Mouse (Mus musculus): ENCODE measurements around the gene Cyp2d9.
A peak's percentile ranks its signal among the peaks of the same experiment; 100 is the strongest.
"Not testable (repeated sequence)": the region's sequence is repeated elsewhere in the genome, so short reads cannot be mapped to it uniquely, and the experiment has no call there.

Gene Cyp2d9

GRCm38 (mm10) chr15:82433137-82433536, at the start of gene Cyp2d9:
Cyp2d9 (plus strand) TSS chr15:82433437.
- no peak for DNase-seq (ENCODE audit: low spot score in 2 of 2)

- DNase-seq (ENCODE audit: low spot score in 2 of 2) = no peak
Observed at GRCm38 (mm10) chr15:82385729-82386128, 47.5 kb upstream of the Cyp2d9 start.

DNA sequence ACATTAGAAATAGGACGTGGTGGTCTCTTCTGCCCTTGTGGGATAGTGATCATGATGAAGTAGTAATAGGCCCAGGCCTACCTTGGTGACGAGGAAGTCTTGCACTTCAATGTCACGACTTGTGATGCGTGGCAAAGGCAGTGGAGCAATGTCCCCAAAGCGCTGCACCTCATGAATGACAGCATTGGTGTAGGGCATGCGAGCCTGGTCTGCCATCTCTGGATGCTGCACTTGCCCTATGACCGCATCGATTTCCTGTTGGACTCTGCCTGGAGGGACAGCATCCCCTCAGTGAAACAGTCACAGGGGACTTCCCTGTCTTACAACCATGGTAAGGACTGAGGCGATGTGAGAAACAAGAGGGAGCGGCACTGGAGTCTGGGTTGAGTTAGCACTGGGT, 43.3 kb upstream of the Cyp2d9 start:
- not testable (repeated sequence) for DNase-seq (ENCODE audit: low spot score in 2 of 2)

DNA sequence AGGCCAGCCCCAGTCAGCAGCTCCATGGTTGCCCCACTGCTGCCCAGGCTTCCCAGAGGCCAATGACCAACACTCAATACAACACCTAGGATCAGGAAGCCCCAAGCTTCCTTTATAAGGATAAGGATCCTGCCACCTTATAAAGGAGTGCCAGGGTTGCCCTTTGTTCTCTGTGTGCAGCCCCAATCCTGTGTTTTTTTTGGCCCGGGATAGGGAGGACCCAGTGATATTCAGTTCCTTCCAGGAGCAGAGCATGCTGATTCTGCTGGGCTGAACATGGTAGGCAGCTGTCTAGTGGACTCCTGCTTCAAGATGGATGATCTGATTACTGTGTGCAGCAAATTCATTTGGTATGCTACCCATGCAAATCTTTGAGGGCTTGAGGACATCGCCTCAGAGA, 39.3 kb upstream of the Cyp2d9 start, which contains the start of gene Cyp2d11:
Cyp2d11 (minus strand) TSS at position 101 of the 400 bp plus-strand sequence.
- DNase-seq (ENCODE audit: low spot score in 2 of 2) = not testable (repeated sequence)

GRCm38 (mm10) chr15:82395955-82396354, 37.3 kb upstream of the Cyp2d9 start:
- not testable (repeated sequence) for DNase-seq (ENCODE audit: low spot score in 2 of 2)

- no peak for DNase-seq (ENCODE audit: low spot score in 2 of 2)
Observed at GRCm38 (mm10) chr15:82401516-82401915, 31.7 kb upstream of the Cyp2d9 start.

DNA sequence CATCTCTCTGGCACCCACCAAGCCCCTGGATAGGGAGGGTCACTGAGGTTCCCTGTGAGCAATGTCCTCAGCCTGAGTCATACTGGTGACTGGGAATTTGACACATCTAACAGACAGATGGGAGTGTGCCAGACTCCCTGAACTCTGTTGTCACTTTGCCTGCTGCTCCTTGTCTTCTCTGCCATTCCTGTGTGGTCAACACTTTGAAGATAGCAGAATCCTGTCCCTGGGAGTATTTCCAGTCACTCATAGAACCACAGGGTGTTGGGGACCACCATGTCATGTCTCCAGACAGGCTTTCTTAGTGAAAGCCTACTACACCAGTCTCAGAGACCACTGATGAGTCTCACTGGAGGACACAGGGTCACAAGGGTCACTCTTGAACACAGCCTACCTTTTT, 31.1 kb upstream of the Cyp2d9 start:
- no peak for DNase-seq (ENCODE audit: low spot score in 2 of 2)

- no peak for DNase-seq (ENCODE audit: low spot score in 2 of 2)
Observed at GRCm38 (mm10) chr15:82402741-82403140, 30.5 kb upstream of the Cyp2d9 start.

DNA sequence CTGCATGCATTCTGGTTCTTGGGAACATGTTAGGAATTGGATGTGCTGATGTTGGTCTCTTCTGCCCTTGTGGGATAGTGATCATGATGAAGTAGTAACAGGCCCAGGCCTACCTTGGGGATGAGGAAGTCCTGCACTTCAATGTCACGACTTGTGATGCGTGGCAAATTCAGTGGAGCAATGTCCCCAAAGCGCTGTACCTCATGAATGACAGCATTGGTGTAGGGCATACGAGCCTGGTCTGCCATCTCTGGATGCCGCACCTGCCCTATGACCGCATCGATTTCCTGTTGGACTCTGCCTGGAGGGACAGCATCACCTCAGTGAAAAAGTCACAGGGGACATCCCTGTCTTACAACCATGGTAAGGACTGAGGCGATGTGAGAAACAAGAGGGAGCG, 29.6 kb upstream of the Cyp2d9 start:
- DNase-seq (ENCODE audit: low spot score in 2 of 2) = no peak

GRCm38 (mm10) chr15:82404163-82404562, 29.1 kb upstream of the Cyp2d9 start:
- no peak for DNase-seq (ENCODE audit: low spot score in 2 of 2)

- no peak for DNase-seq (ENCODE audit: low spot score in 2 of 2)
Observed at GRCm38 (mm10) chr15:82406981-82407380, 26.3 kb upstream of the Cyp2d9 start, which contains the start of gene Cyp2d10. Cyp2d10 (minus strand) TSS chr15:82407195.

GRCm38 (mm10) chr15:82407536-82407935, 25.7 kb upstream of the Cyp2d9 start:
- DNase-seq (ENCODE audit: low spot score in 2 of 2) = no peak

DNA sequence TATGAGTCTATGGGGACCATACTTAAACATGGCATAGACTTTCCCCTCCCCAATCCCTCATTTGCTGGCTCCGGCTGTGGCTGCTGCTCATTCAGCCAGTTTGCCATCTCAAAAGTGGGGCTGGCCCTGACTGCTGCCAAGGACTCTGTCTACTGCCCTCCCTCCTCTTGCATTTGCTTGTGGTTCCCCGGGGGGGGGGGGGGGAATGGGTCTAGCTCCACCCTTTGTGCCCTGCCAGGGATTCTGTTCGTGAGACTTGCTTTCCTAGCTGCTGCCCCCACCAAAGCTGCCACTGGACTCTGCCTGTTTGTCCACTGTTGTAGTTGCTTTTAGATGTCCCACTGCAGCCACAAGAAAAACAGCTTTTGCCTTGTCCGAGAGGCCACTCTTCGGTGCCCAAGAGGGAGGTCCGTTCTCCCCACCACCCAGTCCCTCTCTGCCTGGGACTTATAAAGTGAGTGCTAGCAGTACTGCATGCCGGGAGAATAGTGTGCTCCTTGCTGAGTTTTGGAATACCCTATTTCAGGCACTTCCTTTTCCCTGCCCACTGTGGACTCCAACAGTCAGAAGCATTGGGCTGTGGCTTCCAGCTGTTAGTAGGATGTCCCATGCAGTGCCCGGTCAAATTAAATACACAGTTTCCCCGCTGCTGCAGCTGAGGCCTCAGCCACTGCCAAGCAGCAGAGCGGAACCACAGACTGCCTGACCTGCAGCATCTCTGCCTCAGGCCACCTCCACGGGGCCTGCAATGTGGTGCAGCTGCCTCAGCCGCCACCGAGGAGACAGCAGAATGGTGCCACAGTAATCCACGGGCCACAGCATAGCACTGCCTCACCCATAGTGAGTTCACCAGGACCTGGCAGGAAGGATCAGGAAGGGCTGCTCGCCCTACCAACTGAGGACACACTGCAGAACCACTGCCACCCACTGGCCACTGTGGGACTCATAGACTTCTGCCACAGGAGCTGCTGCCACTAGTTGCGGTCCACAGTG, 16.1 kb upstream of the Cyp2d9 start:
- DNase-seq (ENCODE audit: low spot score in 2 of 2) = peak; percentile 71 to 73

DNA sequence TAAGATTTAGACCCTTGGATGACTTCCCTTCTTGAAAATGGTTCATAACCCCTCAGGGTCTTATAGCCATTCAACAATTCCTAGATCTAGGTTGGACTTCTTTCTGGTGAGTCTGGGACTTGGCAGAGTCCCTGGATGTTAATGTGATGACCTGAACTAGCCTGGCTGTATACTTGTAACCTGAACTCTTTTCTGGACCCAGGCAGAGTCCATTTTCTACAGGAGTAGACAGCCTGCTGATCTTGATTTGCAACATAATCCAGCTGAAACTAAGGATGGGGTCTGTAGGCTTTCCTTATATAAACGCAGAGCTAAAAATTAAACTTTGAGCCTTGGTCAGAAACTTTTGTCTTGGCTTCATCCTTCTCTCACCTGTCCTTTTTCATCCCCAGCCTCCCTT, 14.6 kb upstream of the Cyp2d9 start:
- DNase-seq (ENCODE audit: low spot score in 2 of 2) = no peak

GRCm38 (mm10) chr15:82422935-82423334, 10.3 kb upstream of the Cyp2d9 start:
- DNase-seq (ENCODE audit: low spot score in 2 of 2) = no peak

DNA sequence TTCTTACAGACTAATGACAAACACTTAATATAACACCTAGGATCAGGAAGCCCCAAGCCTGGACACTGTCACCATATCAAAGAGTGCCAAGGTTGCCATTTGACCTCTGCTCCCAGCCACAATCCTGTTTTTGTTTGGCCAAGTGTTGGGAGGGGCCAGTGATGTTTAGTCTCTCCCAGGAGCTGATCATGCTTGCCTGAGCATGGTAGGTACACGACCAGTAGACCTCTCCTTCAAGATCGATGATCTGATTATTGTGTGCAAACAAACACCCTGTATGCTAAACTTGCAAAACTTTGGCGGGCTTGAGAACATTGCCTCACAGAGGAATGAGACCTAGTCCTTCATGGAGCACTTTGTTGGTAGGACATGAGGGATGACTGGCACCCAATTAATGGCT, 9.8 kb upstream of the Cyp2d9 start:
- DNase-seq (ENCODE audit: low spot score in 2 of 2) = no peak

DNA sequence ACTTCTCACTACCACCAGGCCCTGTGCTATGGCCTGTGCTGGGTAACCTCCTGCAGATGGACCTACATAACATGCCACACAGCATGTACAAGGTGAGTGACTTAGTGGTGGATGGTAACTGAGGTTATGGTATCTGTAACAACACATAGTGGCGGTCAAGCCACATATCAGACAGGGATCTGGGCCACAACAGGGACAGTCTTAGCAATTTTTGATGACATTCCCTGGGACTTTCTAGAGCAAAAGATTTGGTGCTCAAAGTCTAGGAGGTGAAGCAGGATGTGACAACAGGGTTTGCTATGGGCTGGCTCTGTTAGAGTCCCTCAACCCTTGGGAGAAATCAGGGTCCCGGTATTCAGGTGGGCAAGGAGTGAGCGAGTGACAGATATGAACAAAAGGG, 384 bp downstream of the Cyp2d9 start:
- DNase-seq (ENCODE audit: low spot score in 2 of 2) = no peak

GRCm38 (mm10) chr15:82434541-82434940, 1.3 kb downstream of the Cyp2d9 start:
- DNase-seq (ENCODE audit: low spot score in 2 of 2) = no peak

DNA sequence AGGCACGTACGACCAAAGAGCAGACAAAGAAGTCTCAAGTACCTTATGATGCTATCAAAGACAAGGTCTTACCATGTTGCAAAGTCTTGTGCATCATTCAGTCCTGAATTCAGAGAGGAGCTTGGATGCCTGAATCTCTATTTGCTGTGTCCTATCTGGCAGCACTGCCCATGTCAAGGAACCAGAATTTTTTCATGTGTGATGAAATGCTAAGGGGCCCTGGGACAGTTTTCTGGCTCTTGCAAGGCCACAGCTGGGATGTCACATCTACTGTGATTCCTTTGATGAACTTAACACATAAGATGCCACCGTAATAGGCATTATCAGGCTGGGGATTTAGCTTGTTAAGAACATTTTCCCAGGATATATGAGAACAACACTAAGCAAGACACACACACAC, 1.8 kb downstream of the Cyp2d9 start:
- DNase-seq (ENCODE audit: low spot score in 2 of 2) = no peak

DNA sequence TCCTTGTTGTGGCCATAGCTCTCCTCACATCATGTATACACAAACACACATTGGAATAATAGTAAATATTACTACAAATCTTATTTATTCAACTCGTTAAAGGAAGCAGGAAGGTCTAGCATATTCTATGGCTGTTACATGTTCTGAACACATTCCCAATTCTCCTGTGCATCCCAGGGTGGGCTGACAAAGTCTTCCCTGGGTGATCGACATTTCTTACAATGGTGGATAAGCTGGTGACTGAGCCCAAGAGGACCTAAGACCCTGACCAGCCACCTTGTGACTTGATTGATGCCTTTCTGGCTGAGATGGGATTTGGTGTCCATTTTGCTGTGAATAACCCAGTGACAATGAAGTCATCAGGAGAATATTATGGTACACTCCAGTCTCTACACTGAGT, 2.4 kb downstream of the Cyp2d9 start:
- DNase-seq (ENCODE audit: low spot score in 2 of 2) = no peak

DNA sequence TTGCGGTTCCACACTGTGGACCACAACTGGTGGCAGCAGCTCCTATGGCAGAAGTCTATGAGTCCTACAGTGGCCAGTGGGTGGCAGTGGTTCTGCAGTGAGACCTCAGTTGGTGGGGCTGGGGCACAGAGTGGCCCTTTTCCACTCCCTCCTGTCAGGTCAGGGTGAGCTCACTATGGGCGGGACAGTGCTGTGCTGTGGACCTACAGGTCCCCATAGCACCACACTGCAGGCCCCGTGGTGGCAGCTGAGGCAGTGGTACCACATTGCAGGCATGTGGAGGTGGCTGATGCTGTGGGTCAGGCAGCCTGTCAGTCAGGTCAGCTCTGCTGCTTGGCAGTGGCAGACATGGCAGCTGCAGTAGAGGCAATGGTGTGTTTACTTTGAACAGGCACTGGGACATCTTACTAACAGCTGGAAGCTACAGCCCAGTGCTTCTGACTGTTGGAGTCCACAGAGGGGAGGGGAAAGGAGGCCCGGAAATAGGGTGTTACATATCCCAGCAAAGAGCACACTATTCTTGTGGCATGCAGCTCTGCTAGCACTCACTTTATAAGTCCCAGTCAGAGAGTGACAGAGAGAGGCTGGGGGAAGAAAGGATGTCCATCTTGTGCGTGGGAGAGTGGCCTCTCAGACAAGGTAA, 4.9 kb downstream of the Cyp2d9 start:
- no peak for DNase-seq (ENCODE audit: low spot score in 2 of 2)

- no peak for DNase-seq (ENCODE audit: low spot score in 2 of 2)
Observed at GRCm38 (mm10) chr15:82443658-82444057, 10.4 kb downstream of the Cyp2d9 start.

- DNase-seq (ENCODE audit: low spot score in 2 of 2) = no peak
Observed at GRCm38 (mm10) chr15:82445196-82445595, 12.0 kb downstream of the Cyp2d9 start.

Measured in frontal cortex, postnatal 25 days (tissue).